Mouse (Mus musculus): Measurements from ENCODE around the gene Zfp286. TPM values are rescaled to one million over a fixed set of nuclear protein-coding genes. Genes with fewer than 3 reads are reported as not detected.
"Not testable (repeated sequence)": the region's sequence is repeated elsewhere in the genome, so short reads cannot be mapped to it uniquely, and the experiment has no call there.

Zfp286 gene
- polyA plus RNA-seq, 1 experiment from 2014 or later, result 3.0 TPM

GRCm38 (mm10) chr11:62760755-62761457 lies 28.4 kb downstream of the Zfp286 start:
- H3K4me3 ChIP-seq, result no peak overlapping the region
- WGBS (ENCODE audit: insufficient replicate concordance), result 56% methylated on average over 9 of the region's 9 CpGs
- H3K9me3 ChIP-seq (replicated peaks), result no peaks in the 10 kb centered on the region
- no peak overlapping the region for H3K9ac ChIP-seq
- H3K27me3 ChIP-seq (replicated peaks), result peaks cover 24% of the 10 kb centered on the region
- ATAC-seq, result no peak
- H3K4me2 ChIP-seq, result no peak overlapping the region
- peaks cover 10% of the 10 kb centered on the region; the same call in 1 of the 2 replicates for H3K4me1 ChIP-seq
- no peaks in the 10 kb centered on the region for H3K36me3 ChIP-seq
- no peak overlapping the region for H3K27ac ChIP-seq

GRCm38 (mm10) chr11:62758491-62758890 lies 30.8 kb downstream of the Zfp286 start:
- Histone ChIP-seq H3K9ac (no peak overlapping the region), H3K4me3 (no peak overlapping the region), H3K9me3 (replicated peaks) (no peaks in the 10 kb centered on the region), H3K4me2 (no peak overlapping the region), H3K4me1 (peaks cover 10% of the 10 kb centered on the region; the same call in 1 of the 2 replicates), H3K36me3 (no peaks in the 10 kb centered on the region), H3K27ac (no peak overlapping the region), H3K27me3 (replicated peaks) (peaks cover 35% of the 10 kb centered on the region)
- no peak for ATAC-seq
- 79% methylated on average over 11 of the region's 11 CpGs for WGBS (ENCODE audit: insufficient replicate concordance)

- H3K9ac ChIP-seq, result no peak overlapping the region
- H3K4me1 ChIP-seq, result peaks cover 10% of the 10 kb centered on the region; the same call in 1 of the 2 replicates
- H3K4me3 ChIP-seq, result no peak overlapping the region
- no peak overlapping the region for H3K27ac ChIP-seq
- ATAC-seq, result no peak
- H3K9me3 ChIP-seq (replicated peaks), result no peaks in the 10 kb centered on the region
- H3K4me2 ChIP-seq, result no peak overlapping the region
- WGBS (ENCODE audit: insufficient replicate concordance), result 55% methylated on average over 6 of the region's 6 CpGs
- H3K36me3 ChIP-seq, result no peaks in the 10 kb centered on the region
- peaks cover 39% of the 10 kb centered on the region for H3K27me3 ChIP-seq (replicated peaks)
Measured at GRCm38 (mm10) chr11:62757906-62758305, 31.4 kb downstream of the Zfp286 start.

- no peak for ATAC-seq
- Histone ChIP-seq H3K27me3 (replicated peaks) (peaks cover 47% of the 10 kb centered on the region), H3K4me3 (no peak overlapping the region), H3K4me1 (peaks cover 10% of the 10 kb centered on the region; the same call in 1 of the 2 replicates), H3K9ac (no peak overlapping the region), H3K9me3 (replicated peaks) (no peaks in the 10 kb centered on the region), H3K4me2 (peak overlapping the region; percentile 47), H3K36me3 (no peaks in the 10 kb centered on the region), H3K27ac (no peak overlapping the region)
- 3% methylated on average over 7 of the region's 7 CpGs for WGBS (ENCODE audit: insufficient replicate concordance)
Measured at GRCm38 (mm10) chr11:62757143-62757507, 32.1 kb downstream of the Zfp286 start.

- H3K36me3 ChIP-seq, result no peaks in the 10 kb centered on the region
- H3K9me3 ChIP-seq (replicated peaks), result no peaks in the 10 kb centered on the region
- H3K9ac ChIP-seq, result no peak overlapping the region
- 8% methylated on average over 36 of the region's 36 CpGs for WGBS (ENCODE audit: insufficient replicate concordance)
- ATAC-seq, result peak; percentile 92
- peak overlapping the region; percentile 17 for H3K4me3 ChIP-seq
- peaks cover 10% of the 10 kb centered on the region; the same call in 1 of the 2 replicates for H3K4me1 ChIP-seq
- peak overlapping the region; percentile 47 for H3K4me2 ChIP-seq
- no peak overlapping the region for H3K27ac ChIP-seq
- peaks cover 49% of the 10 kb centered on the region for H3K27me3 ChIP-seq (replicated peaks)
Measured at GRCm38 (mm10) chr11:62756456-62757142, 32.7 kb downstream of the Zfp286 start.

GRCm38 (mm10) chr11:62752780-62753179 lies 36.5 kb downstream of the Zfp286 start, which contains the start of gene Gm10428:
Gm10428 (plus strand) TSS chr11:62753100.
- no peak within 1 kb of the TSS for H3K27ac ChIP-seq
- H3K9me3 ChIP-seq (replicated peaks), result no peaks in the 10 kb centered on the region
- H3K36me3 ChIP-seq, result no peaks in the 10 kb centered on the region
- no peak for ATAC-seq
- WGBS (ENCODE audit: insufficient replicate concordance), result 75% methylated on average over 8 of the region's 8 CpGs
- no peak within 1 kb of the TSS for H3K9ac ChIP-seq
- H3K27me3 ChIP-seq (replicated peaks), result peaks cover 72% of the 10 kb centered on the region
- peaks cover 10% of the 10 kb centered on the region; the same call in 1 of the 2 replicates for H3K4me1 ChIP-seq
- H3K4me2 ChIP-seq, result no peak within 1 kb of the TSS
- no peak within 1 kb of the TSS for H3K4me3 ChIP-seq

GRCm38 (mm10) chr11:62752191-62752590 lies 37.1 kb downstream of the Zfp286 start:
- no peak overlapping the region for H3K9ac ChIP-seq
- ATAC-seq, result no peak
- H3K36me3 ChIP-seq, result no peaks in the 10 kb centered on the region
- no peak overlapping the region for H3K4me3 ChIP-seq
- H3K4me1 ChIP-seq, result peaks cover 8% of the 10 kb centered on the region; the same call in 1 of the 2 replicates
- H3K9me3 ChIP-seq (replicated peaks), result no peaks in the 10 kb centered on the region
- H3K4me2 ChIP-seq, result no peak overlapping the region
- no peak overlapping the region for H3K27ac ChIP-seq
- WGBS (ENCODE audit: insufficient replicate concordance), result 67% methylated on average over 11 of the region's 11 CpGs
- H3K27me3 ChIP-seq (replicated peaks), result peaks cover 74% of the 10 kb centered on the region

GRCm38 (mm10) chr11:62749445-62749844 lies 39.8 kb downstream of the Zfp286 start:
- not testable (repeated sequence) for H3K36me3 ChIP-seq; H3K9ac ChIP-seq; H3K9me3 ChIP-seq (replicated peaks); H3K4me2 ChIP-seq; ATAC-seq; H3K27ac ChIP-seq; H3K4me3 ChIP-seq; H3K4me1 ChIP-seq
- peaks cover 76% of the 10 kb centered on the region for H3K27me3 ChIP-seq (replicated peaks)
- 42% methylated on average over 13 of the region's 13 CpGs for WGBS (ENCODE audit: insufficient replicate concordance)

- Histone ChIP-seq H3K36me3 (no peaks in the 10 kb centered on the region), H3K4me2 (no peak overlapping the region), H3K4me3 (no peak overlapping the region), H3K4me1 (peaks cover 6% of the 10 kb centered on the region; the same call in 1 of the 2 replicates), H3K27ac (no peak overlapping the region), H3K9me3 (replicated peaks) (no peaks in the 10 kb centered on the region), H3K9ac (no peak overlapping the region), H3K27me3 (replicated peaks) (peaks cover 75% of the 10 kb centered on the region)
- 57% methylated on average over 4 of the region's 4 CpGs for WGBS (ENCODE audit: insufficient replicate concordance)
- no peak for ATAC-seq
Measured at GRCm38 (mm10) chr11:62748062-62748461, 41.2 kb downstream of the Zfp286 start.

GRCm38 (mm10) chr11:62747227-62747626 lies 42.0 kb downstream of the Zfp286 start:
- peaks cover 67% of the 10 kb centered on the region for H3K27me3 ChIP-seq (replicated peaks)
- H3K4me1 ChIP-seq, result peaks cover 6% of the 10 kb centered on the region; the same call in 1 of the 2 replicates
- H3K9me3 ChIP-seq (replicated peaks), result no peaks in the 10 kb centered on the region
- 68% methylated on average over 9 of the region's 9 CpGs for WGBS (ENCODE audit: insufficient replicate concordance)
- no peaks in the 10 kb centered on the region for H3K36me3 ChIP-seq
- H3K4me2 ChIP-seq, result no peak overlapping the region
- H3K4me3 ChIP-seq, result no peak overlapping the region
- H3K9ac ChIP-seq, result no peak overlapping the region
- H3K27ac ChIP-seq, result no peak overlapping the region
- ATAC-seq, result no peak

GRCm38 (mm10) chr11:62746001-62746533 lies 43.2 kb downstream of the Zfp286 start:
- H3K4me3 ChIP-seq, result peak overlapping the region; percentile 37
- no peak for ATAC-seq
- WGBS (ENCODE audit: insufficient replicate concordance), result 4% methylated on average over 27 of the region's 27 CpGs
- H3K27ac ChIP-seq, result no peak overlapping the region
- H3K27me3 ChIP-seq (replicated peaks), result peaks cover 59% of the 10 kb centered on the region
- H3K4me2 ChIP-seq, result peak overlapping the region; percentile 54
- no peaks in the 10 kb centered on the region for H3K9me3 ChIP-seq (replicated peaks)
- peaks cover 6% of the 10 kb centered on the region; the same call in 1 of the 2 replicates for H3K4me1 ChIP-seq
- H3K36me3 ChIP-seq, result no peaks in the 10 kb centered on the region
- H3K9ac ChIP-seq, result no peak overlapping the region

GRCm38 (mm10) chr11:62744103-62744502 lies 45.2 kb downstream of the Zfp286 start:
- ATAC-seq, result no peak

More at GRCm38 (mm10) chr11:62744103-62744502, 45.2 kb downstream of the Zfp286 start:
- Histone ChIP-seq H3K4me2 (no peak overlapping the region), H3K9me3 (replicated peaks) (no peaks in the 10 kb centered on the region), H3K27ac (no peak overlapping the region), H3K4me3 (no peak overlapping the region), H3K4me1 (peaks cover 6% of the 10 kb centered on the region; the same call in 1 of the 2 replicates), H3K27me3 (replicated peaks) (peaks cover 40% of the 10 kb centered on the region), H3K36me3 (no peaks in the 10 kb centered on the region), H3K9ac (no peak overlapping the region)
- WGBS (ENCODE audit: insufficient replicate concordance), result 45% methylated on average over 5 of the region's 5 CpGs

Data from liver, embryonic 12.5 days (tissue).